Mouse (Mus musculus) midbrain, embryonic 10.5 days (tissue): ENCODE measurements around the gene Usp3. TPM values are rescaled to one million over a fixed set of nuclear protein-coding genes. Genes with fewer than 3 reads are reported as not detected.

Experiments used
- DNase-seq: peaks from one replicate; pipeline ENCODE4 v3.0.0-alpha.2; 2017; ENCODE audit warnings: low spot score
- H3K27ac ChIP-seq: fragments of 300-500 bp; sonication (generic); replicated peaks from 2 replicates; pipeline ENCODE4 v1.5.1; 2016; ENCODE audit warnings: mild to moderate bottlenecking
- H3K27me3 ChIP-seq: fragments of 300-500 bp; sonication (generic); 2 replicates; pipeline ENCODE4 v1.6.1; 2016; ENCODE audit warnings: low read depth, mild to moderate bottlenecking; ENCODE audit not compliant: poor library complexity, severe bottlenecking
- H3K36me3 ChIP-seq: fragments of 300-500 bp; sonication (generic); 2 replicates; pipeline ENCODE4 v1.6.1; 2016; ENCODE audit warnings: mild to moderate bottlenecking, moderate library complexity
- H3K4me1 ChIP-seq: fragments of 300-500 bp; sonication (generic); 2 replicates; pipeline ENCODE4 v1.6.1; 2016
- H3K4me3 ChIP-seq: fragments of 300-500 bp; sonication (generic); 2 replicates; pipeline ENCODE4 v1.5.1; 2016; ENCODE audit warnings: mild to moderate bottlenecking, moderate library complexity
- H3K9me3 ChIP-seq: fragments of 300-500 bp; sonication (generic); replicated peaks from 2 replicates; pipeline ENCODE4 v1.6.1; 2016; ENCODE audit warnings: mild to moderate bottlenecking
- WGBS: fragments of 180-500 bp; shearing (Covaris S2); methylation state at CpG from one replicate; pipeline ENCODE4 v1.1.7; 2016; 5-methylcytosine and 5-hydroxymethylcytosine counted together
- polyA plus RNA-seq: library from polyadenylated mRNA; unstranded; fragments of >200 nt; fragmentation: Nextera tagmentation; extraction: Ambion mirVana; gene quantifications from 2 replicates; pipeline ENCODE4 v1.2.1, GENCODE M21; 2016

The Usp3 gene
- polyA plus RNA-seq, 1 experiment from 2014 or later: 88.1 TPM

- no peak for DNase-seq
- WGBS: 92% methylated on average over 4 of the region's 4 CpGs
- peaks cover 99% of the 10 kb centered on the region for H3K36me3 ChIP-seq
- no peak overlapping the region for H3K27ac ChIP-seq
- no peaks in the 10 kb centered on the region for H3K27me3 ChIP-seq
- H3K4me3 ChIP-seq: no peak overlapping the region
- H3K4me1 ChIP-seq: no peaks in the 10 kb centered on the region
- no peaks in the 10 kb centered on the region for H3K9me3 ChIP-seq
Measured at GRCm38 (mm10) chr9:66520299-66520698, 72.6 kb downstream of the Usp3 start.

- DNase-seq: no peak
- H3K4me1 ChIP-seq: no peaks in the 10 kb centered on the region
- H3K36me3 ChIP-seq: peaks cover 99% of the 10 kb centered on the region
- no peak overlapping the region for H3K27ac ChIP-seq
- H3K4me3 ChIP-seq: no peak overlapping the region
- WGBS: 90% methylated on average over 5 of the region's 5 CpGs
- H3K9me3 ChIP-seq: no peaks in the 10 kb centered on the region
- H3K27me3 ChIP-seq: no peaks in the 10 kb centered on the region
Measured at GRCm38 (mm10) chr9:66518901-66519300, 74.0 kb downstream of the Usp3 start.

- Histone ChIP-seq H3K4me1 (peaks cover 2% of the 10 kb centered on the region), H3K9me3 (no peaks in the 10 kb centered on the region), H3K4me3 (no peak overlapping the region), H3K36me3 (peaks cover 99% of the 10 kb centered on the region), H3K27me3 (no peaks in the 10 kb centered on the region), H3K27ac (no peak overlapping the region)
- 94% methylated on average over 5 of the region's 5 CpGs for WGBS
- DNase-seq: no peak
Measured at GRCm38 (mm10) chr9:66518251-66518650, 74.7 kb downstream of the Usp3 start.

GRCm38 (mm10) chr9:66517746-66518145, 75.2 kb downstream of the Usp3 start:
- H3K36me3 ChIP-seq: peaks cover 96% of the 10 kb centered on the region
- no peaks in the 10 kb centered on the region for H3K27me3 ChIP-seq
- H3K27ac ChIP-seq: no peak overlapping the region
- no peak overlapping the region for H3K4me3 ChIP-seq
- H3K9me3 ChIP-seq: no peaks in the 10 kb centered on the region
- 91% methylated on average over 10 of the region's 10 CpGs for WGBS
- peaks cover 7% of the 10 kb centered on the region for H3K4me1 ChIP-seq
- no peak for DNase-seq

GRCm38 (mm10) chr9:66516296-66516940, 76.5 kb downstream of the Usp3 start:
- DNase-seq: no peak
- Histone ChIP-seq H3K36me3 (peaks cover 82% of the 10 kb centered on the region), H3K4me1 (peaks cover 20% of the 10 kb centered on the region), H3K27ac (no peak overlapping the region), H3K9me3 (no peaks in the 10 kb centered on the region), H3K4me3 (no peak overlapping the region), H3K27me3 (no peaks in the 10 kb centered on the region)
- WGBS: 89% methylated on average over 6 of the region's 6 CpGs

- WGBS: 92% methylated on average over 10 of the region's 10 CpGs
- peaks cover 27% of the 10 kb centered on the region for H3K4me1 ChIP-seq
- H3K4me3 ChIP-seq: no peak overlapping the region
- no peak overlapping the region for H3K27ac ChIP-seq
- H3K9me3 ChIP-seq: no peaks in the 10 kb centered on the region
- no peak for DNase-seq
- H3K36me3 ChIP-seq: peaks cover 76% of the 10 kb centered on the region
- no peaks in the 10 kb centered on the region for H3K27me3 ChIP-seq
Measured at GRCm38 (mm10) chr9:66515680-66516210, 77.2 kb downstream of the Usp3 start.

- DNase-seq: no peak
- no peaks in the 10 kb centered on the region for H3K27me3 ChIP-seq
- no peak overlapping the region for H3K4me3 ChIP-seq
- peaks cover 69% of the 10 kb centered on the region for H3K36me3 ChIP-seq
- 90% methylated on average over 2 of the region's 2 CpGs for WGBS
- peaks cover 33% of the 10 kb centered on the region for H3K4me1 ChIP-seq
- no peak overlapping the region for H3K27ac ChIP-seq
- no peaks in the 10 kb centered on the region for H3K9me3 ChIP-seq
Measured at GRCm38 (mm10) chr9:66515115-66515514, 77.8 kb downstream of the Usp3 start.

GRCm38 (mm10) chr9:66514256-66514770, 78.6 kb downstream of the Usp3 start, which contains the start of gene Fbxl22:
TSS of gene Fbxl22 (minus strand) at chr9:66514593.
- peaks cover 66% of the 10 kb centered on the region for H3K36me3 ChIP-seq
- no peak within 1 kb of the TSS for H3K27ac ChIP-seq
- DNase-seq: no peak

GRCm38 (mm10) chr9:66513661-66514255, 79.2 kb downstream of the Usp3 start:
- WGBS: 88% methylated on average over 4 of the region's 4 CpGs
- H3K9me3 ChIP-seq: no peaks in the 10 kb centered on the region
- H3K4me1 ChIP-seq: peaks cover 44% of the 10 kb centered on the region
- H3K27ac ChIP-seq: no peak overlapping the region
- no peak overlapping the region for H3K4me3 ChIP-seq
- DNase-seq: no peak
- H3K36me3 ChIP-seq: peaks cover 66% of the 10 kb centered on the region
- H3K27me3 ChIP-seq: no peaks in the 10 kb centered on the region

More at GRCm38 (mm10) chr9:66514256-66514770, 78.6 kb downstream of the Usp3 start, which contains the start of gene Fbxl22:
- Histone ChIP-seq H3K9me3 (no peaks in the 10 kb centered on the region), H3K27me3 (no peaks in the 10 kb centered on the region), H3K4me3 (no peak within 1 kb of the TSS), H3K4me1 (peaks cover 40% of the 10 kb centered on the region)
- 77% methylated on average over 17 of the region's 17 CpGs for WGBS

- Histone ChIP-seq H3K4me3 (no peak overlapping the region), H3K4me1 (peaks cover 44% of the 10 kb centered on the region), H3K27ac (no peak overlapping the region), H3K36me3 (peaks cover 66% of the 10 kb centered on the region), H3K27me3 (no peaks in the 10 kb centered on the region), H3K9me3 (no peaks in the 10 kb centered on the region)
- DNase-seq: no peak
Measured at GRCm38 (mm10) chr9:66513150-66513549, 79.8 kb downstream of the Usp3 start.

GRCm38 (mm10) chr9:66512351-66512671, 80.6 kb downstream of the Usp3 start:
- whole genome bisulfite sequencing: 0% methylated on average over 8 of the region's 8 CpGs

GRCm38 (mm10) chr9:66511580-66512350, 81.2 kb downstream of the Usp3 start:
- Histone ChIP-seq H3K4me1 (peaks cover 56% of the 10 kb centered on the region), H3K27ac (peak overlapping the region; percentile 94), H3K36me3 (peaks cover 66% of the 10 kb centered on the region), H3K9me3 (no peaks in the 10 kb centered on the region), H3K4me3 (peak overlapping the region; percentile 77), H3K27me3 (no peaks in the 10 kb centered on the region)
- WGBS: under 1% methylated on average over 78 of the region's 78 CpGs
- DNase-seq: peak; percentile 91

More at GRCm38 (mm10) chr9:66512351-66512671, 80.6 kb downstream of the Usp3 start:
- Histone ChIP-seq H3K27me3 (no peaks in the 10 kb centered on the region), H3K36me3 (peaks cover 66% of the 10 kb centered on the region), H3K27ac (peak overlapping the region; percentile 94), H3K4me3 (peak overlapping the region; percentile 77), H3K9me3 (no peaks in the 10 kb centered on the region), H3K4me1 (peaks cover 51% of the 10 kb centered on the region)
- peak; percentile 86 for DNase-seq
